Mouse (Mus musculus): ENCODE results near the gene Mesp1. TPM values are rescaled to one million over a fixed set of nuclear protein-coding genes. Genes with fewer than 3 reads are reported as not detected.

The Mesp1 gene
- polyA plus RNA-seq, 1 experiment from 2014 or later, result not detected

- no peak overlapping the region for H3K4me3 ChIP-seq (ENCODE audit: low read length)
- peaks cover 2% of the 10 kb centered on the region; the same call in 1 of the 2 replicates for H3K9me3 ChIP-seq (replicated peaks; ENCODE audit: control insufficient read depth, low read length)
- no peak overlapping the region for H3K9ac ChIP-seq (ENCODE audit: low read length)
- H3K27me3 ChIP-seq (ENCODE audit: control insufficient read depth, insufficient read depth, low read length), result peaks cover 2% of the 10 kb centered on the region; the same call in 1 of the 2 replicates
- no peak for ATAC-seq (replicated peaks; ENCODE audit: extremely low read depth, insufficient read depth, low FRiP score)
- H3K36me3 ChIP-seq (ENCODE audit: control insufficient read depth, insufficient read depth), result 0 out of 2 replicates have a peak, but pooled peaks cover 3% of the 10 kb centered on the region
- H3K4me2 ChIP-seq (ENCODE audit: low read depth, low read length), result no peak overlapping the region
- H3K4me1 ChIP-seq (ENCODE audit: control insufficient read depth, insufficient read depth, low read length), result peaks cover 7% of the 10 kb centered on the region
- no peak overlapping the region for H3K27ac ChIP-seq (ENCODE audit: low read length)
- WGBS, result 60% methylated on average over 11 of the region's 11 CpGs
These were observed 26.4 kb upstream of the Mesp1 start for GRCm38 (mm10) chr7:79819996-79820395.

- Histone ChIP-seq H3K9ac (ENCODE audit: low read length) (no peak overlapping the region), H3K4me2 (ENCODE audit: low read depth, low read length) (no peak overlapping the region), H3K27ac (ENCODE audit: low read length) (no peak overlapping the region), H3K4me3 (ENCODE audit: low read length) (no peak overlapping the region), H3K27me3 (ENCODE audit: control insufficient read depth, insufficient read depth, low read length) (peaks cover 2% of the 10 kb centered on the region; the same call in 1 of the 2 replicates), H3K4me1 (ENCODE audit: control insufficient read depth, insufficient read depth, low read length) (peaks cover 7% of the 10 kb centered on the region), H3K36me3 (ENCODE audit: control insufficient read depth, insufficient read depth) (no peaks in the 10 kb centered on the region), H3K9me3 (replicated peaks; ENCODE audit: control insufficient read depth, low read length) (no peaks in the 10 kb centered on the region)
- 0 out of 2 replicates have a peak, but pooled peaks have one; percentile 67 for ATAC-seq (replicated peaks; ENCODE audit: extremely low read depth, insufficient read depth, low FRiP score)
- 14% methylated on average over 4 of the region's 4 CpGs for WGBS
These were observed 25.9 kb upstream of the Mesp1 start for GRCm38 (mm10) chr7:79819515-79819914.

- H3K4me2 ChIP-seq (ENCODE audit: low read depth, low read length), result no peak overlapping the region
- H3K36me3 ChIP-seq (ENCODE audit: control insufficient read depth, insufficient read depth), result no peaks in the 10 kb centered on the region
- H3K9ac ChIP-seq (ENCODE audit: low read length), result no peak overlapping the region
- no peaks in the 10 kb centered on the region for H3K9me3 ChIP-seq (replicated peaks; ENCODE audit: control insufficient read depth, low read length)
- peaks cover 7% of the 10 kb centered on the region for H3K4me1 ChIP-seq (ENCODE audit: control insufficient read depth, insufficient read depth, low read length)
- 9% methylated on average over 6 of the region's 6 CpGs for WGBS
- no peak for ATAC-seq (replicated peaks; ENCODE audit: extremely low read depth, insufficient read depth, low FRiP score)
- H3K27me3 ChIP-seq (ENCODE audit: control insufficient read depth, insufficient read depth, low read length), result peaks cover 2% of the 10 kb centered on the region; the same call in 1 of the 2 replicates
- H3K27ac ChIP-seq (ENCODE audit: low read length), result no peak overlapping the region
- no peak overlapping the region for H3K4me3 ChIP-seq (ENCODE audit: low read length)
These were observed 24.7 kb upstream of the Mesp1 start for GRCm38 (mm10) chr7:79818321-79818720.

GRCm38 (mm10) chr7:79813409-79813808 lies 19.8 kb upstream of the Mesp1 start:
- H3K9me3 ChIP-seq (replicated peaks; ENCODE audit: control insufficient read depth, low read length), result no peaks in the 10 kb centered on the region
- H3K9ac ChIP-seq (ENCODE audit: low read length), result no peak overlapping the region
- H3K4me1 ChIP-seq (ENCODE audit: control insufficient read depth, insufficient read depth, low read length), result peaks cover 3% of the 10 kb centered on the region; the same call in 1 of the 2 replicates
- 65% methylated on average over 1 of the region's 1 CpGs for WGBS
- no peak for ATAC-seq (replicated peaks; ENCODE audit: extremely low read depth, insufficient read depth, low FRiP score)
- H3K27ac ChIP-seq (ENCODE audit: low read length), result no peak overlapping the region
- no peaks in the 10 kb centered on the region for H3K36me3 ChIP-seq (ENCODE audit: control insufficient read depth, insufficient read depth)
- H3K4me2 ChIP-seq (ENCODE audit: low read depth, low read length), result no peak overlapping the region
- H3K27me3 ChIP-seq (ENCODE audit: control insufficient read depth, insufficient read depth, low read length), result peaks cover 23% of the 10 kb centered on the region
- no peak overlapping the region for H3K4me3 ChIP-seq (ENCODE audit: low read length)

DNA sequence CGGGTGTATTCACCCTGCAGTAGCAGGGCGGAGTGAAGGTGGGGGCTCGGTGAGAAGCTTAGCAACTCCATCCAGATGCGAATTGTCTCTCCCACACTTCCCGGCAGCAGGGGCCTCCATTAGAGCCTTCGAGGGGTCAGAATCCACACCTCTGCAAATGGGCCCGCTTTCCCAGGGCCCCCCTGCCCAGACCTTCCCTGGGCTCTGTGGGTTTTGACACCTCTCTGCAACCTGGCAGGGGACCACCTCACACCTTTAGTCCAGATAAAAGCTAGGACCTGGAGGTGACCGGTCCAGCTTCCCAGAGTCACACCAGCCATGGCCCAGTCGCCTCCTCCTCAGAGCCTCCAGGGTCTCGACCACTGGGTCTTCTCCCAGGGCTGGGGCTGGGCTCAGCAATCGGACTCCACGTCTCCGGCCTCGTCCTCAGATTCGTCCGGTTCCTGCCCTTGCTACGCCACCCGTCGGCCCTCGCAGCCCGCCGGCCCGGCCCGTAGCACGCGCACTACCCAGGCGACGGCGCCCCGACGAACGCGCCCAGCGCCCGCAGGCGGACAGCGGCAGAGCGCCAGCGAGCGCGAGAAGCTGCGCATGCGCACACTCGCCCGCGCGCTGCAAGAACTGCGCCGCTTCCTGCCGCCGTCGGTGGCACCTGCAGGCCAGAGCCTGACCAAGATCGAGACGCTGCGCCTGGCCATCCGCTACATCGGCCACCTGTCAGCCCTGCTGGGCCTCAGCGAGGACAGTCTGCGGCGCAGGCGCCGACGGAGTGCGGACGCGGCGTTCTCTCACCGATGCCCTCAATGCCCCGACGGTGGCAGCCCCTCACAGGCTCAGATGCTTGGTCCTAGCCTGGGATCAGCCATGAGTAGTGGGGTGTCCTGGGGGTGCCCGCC lies 17.3 kb upstream of the Mesp1 start, which contains the start of gene Mesp2:
Mesp2 (plus strand) TSS at position 117 of the 896 bp plus-strand sequence.
- no peaks in the 10 kb centered on the region for H3K36me3 ChIP-seq (ENCODE audit: control insufficient read depth, insufficient read depth)
- ATAC-seq (replicated peaks; ENCODE audit: extremely low read depth, insufficient read depth, low FRiP score), result peak; percentile 73
- WGBS, result 11% methylated on average over 70 of the region's 71 CpGs
- peak within 1 kb of the TSS; percentile 59 for H3K4me2 ChIP-seq (ENCODE audit: low read depth, low read length)
- peak within 1 kb of the TSS; percentile 51 for H3K4me3 ChIP-seq (ENCODE audit: low read length)
- H3K4me1 ChIP-seq (ENCODE audit: control insufficient read depth, insufficient read depth, low read length), result peaks cover 3% of the 10 kb centered on the region; the same call in 1 of the 2 replicates
- H3K27me3 ChIP-seq (ENCODE audit: control insufficient read depth, insufficient read depth, low read length), result peaks cover 21% of the 10 kb centered on the region
- no peaks in the 10 kb centered on the region for H3K9me3 ChIP-seq (replicated peaks; ENCODE audit: control insufficient read depth, low read length)
- peak within 1 kb of the TSS; percentile 71 for H3K9ac ChIP-seq (ENCODE audit: low read length)
- no peak within 1 kb of the TSS for H3K27ac ChIP-seq (ENCODE audit: low read length)

GRCm38 (mm10) chr7:79808561-79808960 lies 15.0 kb upstream of the Mesp1 start:
- ATAC-seq (replicated peaks; ENCODE audit: extremely low read depth, insufficient read depth, low FRiP score), result no peak
- no peaks in the 10 kb centered on the region for H3K9me3 ChIP-seq (replicated peaks; ENCODE audit: control insufficient read depth, low read length)
- peaks cover 7% of the 10 kb centered on the region for H3K4me1 ChIP-seq (ENCODE audit: control insufficient read depth, insufficient read depth, low read length)
- no peak overlapping the region for H3K27ac ChIP-seq (ENCODE audit: low read length)
- 80% methylated on average over 7 of the region's 7 CpGs for WGBS
- no peak overlapping the region for H3K9ac ChIP-seq (ENCODE audit: low read length)
- no peak overlapping the region for H3K4me3 ChIP-seq (ENCODE audit: low read length)
- H3K27me3 ChIP-seq (ENCODE audit: control insufficient read depth, insufficient read depth, low read length), result peaks cover 21% of the 10 kb centered on the region
- H3K4me2 ChIP-seq (ENCODE audit: low read depth, low read length), result no peak overlapping the region
- no peaks in the 10 kb centered on the region for H3K36me3 ChIP-seq (ENCODE audit: control insufficient read depth, insufficient read depth)

DNA sequence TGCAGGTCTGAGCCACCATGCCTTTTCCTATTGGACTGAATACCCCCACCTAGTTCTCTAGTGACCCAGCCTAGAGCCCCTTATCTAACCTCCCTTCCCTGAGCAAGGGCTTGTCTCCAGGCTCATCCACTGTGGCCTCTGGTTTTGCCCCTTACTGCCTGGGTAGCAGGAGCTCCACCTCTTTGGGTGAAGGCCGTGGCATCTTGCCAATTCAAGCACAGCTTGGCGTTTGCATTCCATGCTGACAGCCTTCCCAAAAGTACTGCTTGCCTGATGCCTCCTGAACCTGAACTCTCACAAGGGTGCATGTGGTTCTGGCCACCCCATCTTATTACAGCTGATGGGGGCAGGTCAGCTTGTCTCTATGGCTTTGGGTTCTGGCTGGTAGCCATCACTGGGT lies 10.3 kb upstream of the Mesp1 start:
- ATAC-seq (replicated peaks; ENCODE audit: extremely low read depth, insufficient read depth, low FRiP score), result peak; percentile 49
- Histone ChIP-seq H3K9ac (ENCODE audit: low read length) (no peak overlapping the region), H3K9me3 (replicated peaks; ENCODE audit: control insufficient read depth, low read length) (no peaks in the 10 kb centered on the region), H3K27me3 (ENCODE audit: control insufficient read depth, insufficient read depth, low read length) (no peaks in the 10 kb centered on the region), H3K27ac (ENCODE audit: low read length) (no peak overlapping the region), H3K4me3 (ENCODE audit: low read length) (no peak overlapping the region), H3K4me1 (ENCODE audit: control insufficient read depth, insufficient read depth, low read length) (peaks cover 4% of the 10 kb centered on the region), H3K36me3 (ENCODE audit: control insufficient read depth, insufficient read depth) (no peaks in the 10 kb centered on the region), H3K4me2 (ENCODE audit: low read depth, low read length) (no peak overlapping the region)
- WGBS, result 20% methylated on average over 2 of the region's 2 CpGs

GRCm38 (mm10) chr7:79802037-79802436 lies 8.4 kb upstream of the Mesp1 start:
- Histone ChIP-seq H3K4me3 (ENCODE audit: low read length) (no peak overlapping the region), H3K9me3 (replicated peaks; ENCODE audit: control insufficient read depth, low read length) (no peaks in the 10 kb centered on the region), H3K4me1 (ENCODE audit: control insufficient read depth, insufficient read depth, low read length) (peaks cover 4% of the 10 kb centered on the region), H3K27ac (ENCODE audit: low read length) (no peak overlapping the region), H3K27me3 (ENCODE audit: control insufficient read depth, insufficient read depth, low read length) (no peaks in the 10 kb centered on the region), H3K36me3 (ENCODE audit: control insufficient read depth, insufficient read depth) (no peaks in the 10 kb centered on the region), H3K4me2 (ENCODE audit: low read depth, low read length) (no peak overlapping the region), H3K9ac (ENCODE audit: low read length) (no peak overlapping the region)
- no peak for ATAC-seq (replicated peaks; ENCODE audit: extremely low read depth, insufficient read depth, low FRiP score)
- WGBS, result 63% methylated on average over 5 of the region's 5 CpGs

GRCm38 (mm10) chr7:79801391-79801790 lies 7.8 kb upstream of the Mesp1 start:
- Histone ChIP-seq H3K4me3 (ENCODE audit: low read length) (no peak overlapping the region), H3K36me3 (ENCODE audit: control insufficient read depth, insufficient read depth) (no peaks in the 10 kb centered on the region), H3K27ac (ENCODE audit: low read length) (no peak overlapping the region), H3K27me3 (ENCODE audit: control insufficient read depth, insufficient read depth, low read length) (no peaks in the 10 kb centered on the region), H3K4me1 (ENCODE audit: control insufficient read depth, insufficient read depth, low read length) (peaks cover 4% of the 10 kb centered on the region), H3K4me2 (ENCODE audit: low read depth, low read length) (no peak overlapping the region), H3K9ac (ENCODE audit: low read length) (no peak overlapping the region), H3K9me3 (replicated peaks; ENCODE audit: control insufficient read depth, low read length) (no peaks in the 10 kb centered on the region)
- WGBS, result 66% methylated on average over 11 of the region's 11 CpGs
- no peak for ATAC-seq (replicated peaks; ENCODE audit: extremely low read depth, insufficient read depth, low FRiP score)
